Mouse (Mus musculus) limb, embryonic 13.5 days (tissue): Measurements from ENCODE around the gene Tmcc1. TPM values are rescaled to one million over a fixed set of nuclear protein-coding genes. Genes with fewer than 3 reads are reported as not detected.

Experiments
- ATAC-seq: fragments of 200-750 bp; cut with Nextera tagmentation; 2 replicates; pipeline ENCODE4 v1.8.0; 2017; ENCODE audit warnings: low read depth, moderate number of reproducible peaks, moderate TSS enrichment; ENCODE audit not compliant: low FRiP score
- H3K27ac ChIP-seq: fragments of 300-500 bp; sonication (generic); 2 replicates; pipeline ENCODE4 v1.5.1; 2015; ENCODE audit warnings: inconsistent platforms, mild to moderate bottlenecking, moderate library complexity
- H3K27me3 ChIP-seq: fragments of 300-500 bp; sonication (generic); 2 replicates; pipeline ENCODE4 v1.6.1; 2015; ENCODE audit warnings: mild to moderate bottlenecking, inconsistent platforms
- H3K36me3 ChIP-seq: fragments of 300-500 bp; sonication (generic); 2 replicates; pipeline ENCODE4 v1.6.1; 2015; ENCODE audit warnings: inconsistent platforms, mild to moderate bottlenecking, moderate library complexity
- H3K4me1 ChIP-seq: fragments of 300-500 bp; sonication (generic); 2 replicates; pipeline ENCODE4 v1.6.1; 2015; ENCODE audit warnings: inconsistent platforms
- H3K4me2 ChIP-seq: fragments of 300-500 bp; sonication (generic); replicated peaks from 2 replicates; pipeline ENCODE4 v1.6.1; 2015; ENCODE audit warnings: inconsistent platforms, mild to moderate bottlenecking, moderate library complexity
- H3K4me3 ChIP-seq: fragments of 300-500 bp; sonication (generic); 2 replicates; pipeline ENCODE4 v1.5.1; 2015; ENCODE audit warnings: moderate library complexity, mild to moderate bottlenecking, inconsistent platforms
- H3K9ac ChIP-seq: fragments of 300-500 bp; sonication (generic); 2 replicates; pipeline ENCODE4 v1.6.1; 2015; ENCODE audit warnings: mild to moderate bottlenecking, inconsistent platforms
- H3K9me3 ChIP-seq: fragments of 300-500 bp; sonication (generic); 2 replicates; pipeline ENCODE4 v1.6.1; 2016; ENCODE audit warnings: inconsistent platforms
- WGBS: fragments of 180-500 bp; shearing (Covaris S2); methylation state at CpG from one replicate; pipeline ENCODE4 v1.1.7; 2015; 5-methylcytosine and 5-hydroxymethylcytosine counted together
- polyA plus RNA-seq: library from polyadenylated mRNA; unstranded; fragments of >200 nt; fragmentation: Nextera tagmentation; extraction: Ambion mirVana; gene quantifications from 2 replicates; pipeline ENCODE4 v1.2.1, GENCODE M21; 2015

Gene Tmcc1
- polyA plus RNA-seq, 1 experiment from 2014 or later, result 18.8 TPM

- Histone ChIP-seq H3K4me2 (peak overlapping the region; percentile 39), H3K9ac (peak overlapping the region; percentile 57; the same call in 1 of the 2 replicates), H3K27ac (no peak overlapping the region), H3K36me3 (no peaks in the 10 kb centered on the region), H3K27me3 (peaks cover 33% of the 10 kb centered on the region), H3K9me3 (no peaks in the 10 kb centered on the region), H3K4me3 (no peak overlapping the region), H3K4me1 (peaks cover 62% of the 10 kb centered on the region)
- ATAC-seq, result no peak
- WGBS, result 42% methylated on average over 9 of the region's 9 CpGs
These were observed 206.1 kb downstream of the Tmcc1 start for GRCm38 (mm10) chr6:115987096-115987747.

- WGBS, result 36% methylated on average over 12 of the region's 12 CpGs
- Histone ChIP-seq H3K27ac (no peak overlapping the region; the same call in 1 of the 2 replicates), H3K4me3 (no peak overlapping the region), H3K4me1 (peaks cover 57% of the 10 kb centered on the region), H3K36me3 (no peaks in the 10 kb centered on the region), H3K4me2 (peak overlapping the region; percentile 39), H3K27me3 (peaks cover 27% of the 10 kb centered on the region), H3K9me3 (no peaks in the 10 kb centered on the region), H3K9ac (peak overlapping the region; percentile 57; the same call in 1 of the 2 replicates)
- ATAC-seq, result 0 out of 2 replicates have a peak, but pooled peaks have one; percentile 10
These were observed 206.7 kb downstream of the Tmcc1 start for GRCm38 (mm10) chr6:115986472-115987095.

GRCm38 (mm10) chr6:115985622-115986021 lies 207.7 kb downstream of the Tmcc1 start:
- Histone ChIP-seq H3K27me3 (peaks cover 17% of the 10 kb centered on the region), H3K4me3 (no peak overlapping the region), H3K36me3 (no peaks in the 10 kb centered on the region), H3K4me2 (peak overlapping the region; percentile 39), H3K9me3 (no peaks in the 10 kb centered on the region), H3K27ac (no peak overlapping the region; the same call in 1 of the 2 replicates), H3K9ac (0 out of 2 replicates have a peak overlapping the region, but pooled peaks have one; percentile 35), H3K4me1 (peaks cover 50% of the 10 kb centered on the region)
- ATAC-seq, result no peak
- 52% methylated on average over 9 of the region's 9 CpGs for WGBS

GRCm38 (mm10) chr6:115984580-115984979 lies 208.7 kb downstream of the Tmcc1 start:
- Histone ChIP-seq H3K27ac (no peak overlapping the region), H3K9me3 (no peaks in the 10 kb centered on the region), H3K36me3 (no peaks in the 10 kb centered on the region), H3K4me2 (peak overlapping the region; percentile 39; the same call in 1 of the 2 replicates), H3K4me3 (no peak overlapping the region), H3K9ac (no peak overlapping the region), H3K4me1 (peaks cover 50% of the 10 kb centered on the region), H3K27me3 (peaks cover 13% of the 10 kb centered on the region; the same call in 1 of the 2 replicates)
- 81% methylated on average over 7 of the region's 7 CpGs for WGBS
- no peak for ATAC-seq

GRCm38 (mm10) chr6:115983306-115984038 lies 209.8 kb downstream of the Tmcc1 start:
- WGBS, result 39% methylated on average over 12 of the region's 12 CpGs
- Histone ChIP-seq H3K9me3 (no peaks in the 10 kb centered on the region), H3K4me1 (peaks cover 50% of the 10 kb centered on the region), H3K27me3 (peaks cover 4% of the 10 kb centered on the region; the same call in 1 of the 2 replicates), H3K4me3 (no peak overlapping the region), H3K9ac (0 out of 2 replicates have a peak overlapping the region, but pooled peaks have one; percentile 0), H3K4me2 (no peak overlapping the region), H3K27ac (no peak overlapping the region), H3K36me3 (no peaks in the 10 kb centered on the region)
- no peak for ATAC-seq

GRCm38 (mm10) chr6:115982889-115983288 lies 210.4 kb downstream of the Tmcc1 start:
- no peak overlapping the region for H3K27ac ChIP-seq
- H3K27me3 ChIP-seq, result peaks cover 1% of the 10 kb centered on the region; the same call in 1 of the 2 replicates
- H3K9me3 ChIP-seq, result no peaks in the 10 kb centered on the region
- no peak overlapping the region for H3K4me2 ChIP-seq
- H3K4me3 ChIP-seq, result no peak overlapping the region
- no peak for ATAC-seq
- H3K9ac ChIP-seq, result no peak overlapping the region
- H3K36me3 ChIP-seq, result no peaks in the 10 kb centered on the region
- peaks cover 50% of the 10 kb centered on the region for H3K4me1 ChIP-seq
- WGBS, result 62% methylated on average over 7 of the region's 7 CpGs

GRCm38 (mm10) chr6:115978596-115978995 lies 214.7 kb downstream of the Tmcc1 start:
- no peak for ATAC-seq
- H3K4me3 ChIP-seq, result no peak overlapping the region
- 62% methylated on average over 8 of the region's 8 CpGs for WGBS
- no peak overlapping the region for H3K4me2 ChIP-seq
- H3K27me3 ChIP-seq, result peaks cover 4% of the 10 kb centered on the region; the same call in 1 of the 2 replicates
- no peaks in the 10 kb centered on the region for H3K9me3 ChIP-seq
- no peak overlapping the region for H3K27ac ChIP-seq
- H3K9ac ChIP-seq, result no peak overlapping the region
- H3K4me1 ChIP-seq, result peaks cover 24% of the 10 kb centered on the region
- H3K36me3 ChIP-seq, result no peaks in the 10 kb centered on the region

GRCm38 (mm10) chr6:115977810-115978209 lies 215.5 kb downstream of the Tmcc1 start:
- Histone ChIP-seq H3K4me1 (peaks cover 20% of the 10 kb centered on the region), H3K9ac (no peak overlapping the region), H3K9me3 (no peaks in the 10 kb centered on the region), H3K36me3 (no peaks in the 10 kb centered on the region), H3K4me2 (no peak overlapping the region), H3K27me3 (peaks cover 4% of the 10 kb centered on the region; the same call in 1 of the 2 replicates), H3K4me3 (no peak overlapping the region), H3K27ac (no peak overlapping the region)
- WGBS, result 82% methylated on average over 15 of the region's 15 CpGs
- no peak for ATAC-seq

- no peak for ATAC-seq
- H3K9ac ChIP-seq, result no peak overlapping the region
- peaks cover 4% of the 10 kb centered on the region; the same call in 1 of the 2 replicates for H3K27me3 ChIP-seq
- no peak overlapping the region for H3K4me3 ChIP-seq
- H3K36me3 ChIP-seq, result no peaks in the 10 kb centered on the region
- H3K27ac ChIP-seq, result no peak overlapping the region
- 85% methylated on average over 8 of the region's 8 CpGs for WGBS
- H3K4me2 ChIP-seq, result no peak overlapping the region
- no peaks in the 10 kb centered on the region for H3K9me3 ChIP-seq
- H3K4me1 ChIP-seq, result peaks cover 35% of the 10 kb centered on the region
These were observed 217.7 kb downstream of the Tmcc1 start for GRCm38 (mm10) chr6:115975606-115976005.

GRCm38 (mm10) chr6:115973881-115974662 lies 219.2 kb downstream of the Tmcc1 start:
- H3K27ac ChIP-seq, result no peak overlapping the region
- no peaks in the 10 kb centered on the region for H3K36me3 ChIP-seq
- H3K4me2 ChIP-seq, result no peak overlapping the region
- no peak for ATAC-seq
- WGBS, result 70% methylated on average over 16 of the region's 16 CpGs
- H3K4me1 ChIP-seq, result peaks cover 45% of the 10 kb centered on the region
- no peak overlapping the region for H3K4me3 ChIP-seq
- no peaks in the 10 kb centered on the region for H3K9me3 ChIP-seq
- peaks cover 4% of the 10 kb centered on the region; the same call in 1 of the 2 replicates for H3K27me3 ChIP-seq
- peak overlapping the region; percentile 19; the same call in 1 of the 2 replicates for H3K9ac ChIP-seq

- no peaks in the 10 kb centered on the region for H3K9me3 ChIP-seq
These were observed 220.0 kb downstream of the Tmcc1 start for GRCm38 (mm10) chr6:115973139-115973875.

More at GRCm38 (mm10) chr6:115973139-115973875, 220.0 kb downstream of the Tmcc1 start:
- 84% methylated on average over 15 of the region's 15 CpGs for WGBS
- no peaks in the 10 kb centered on the region for H3K36me3 ChIP-seq
- H3K4me3 ChIP-seq, result no peak overlapping the region
- no peak for ATAC-seq
- H3K4me2 ChIP-seq, result no peak overlapping the region
- H3K4me1 ChIP-seq, result peaks cover 49% of the 10 kb centered on the region
- no peak overlapping the region for H3K9ac ChIP-seq
- peaks cover 4% of the 10 kb centered on the region; the same call in 1 of the 2 replicates for H3K27me3 ChIP-seq
- no peak overlapping the region for H3K27ac ChIP-seq
